Comparison of ENCODE assay signal across 15 mouse cellular contexts in the genomic region with DNA sequence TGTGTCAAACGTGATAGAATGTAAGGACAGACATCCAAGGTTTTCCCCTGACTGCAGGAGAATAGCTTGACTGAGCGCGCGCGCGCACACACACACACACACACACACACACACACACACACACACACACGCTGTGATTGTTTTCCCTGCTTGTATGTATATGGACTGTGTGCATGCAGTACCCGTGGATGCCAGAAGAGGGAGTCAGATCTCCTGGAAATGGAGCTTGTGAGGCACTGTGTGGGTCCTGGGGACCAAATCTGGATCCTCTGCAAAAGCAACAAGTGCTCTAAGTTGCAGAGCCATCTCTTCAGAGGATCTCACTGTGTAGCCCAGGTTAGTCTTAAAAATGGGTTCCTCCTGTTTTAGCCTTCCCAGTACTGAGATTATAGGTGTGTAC. TPM values are rescaled to one million over a fixed set of nuclear protein-coding genes. Genes with fewer than 3 reads are reported as not detected.
DNase-seq lines count a peak whose midpoint lies in the region; ATAC-seq and TF ChIP-seq lines count a peak whose summit lies in the region.
"Had no signal": no experiment of that assay in that cellular context is flagged by ENCODE, and none has a peak within 500 bp of the region (broad histone marks: within the 10 kb centered on the region; RNA-seq: fewer than 3 reads in every experiment).

No protein-coding gene starts in this region.

- H3K9ac ChIP-seq in forebrain, postnatal 0 days = no peak overlapping the region
- no peak overlapping the region for H3K9ac ChIP-seq in forebrain, embryonic 15.5 days (replicated peaks)
- no peak overlapping the region for H3K9ac ChIP-seq in lung, embryonic 14.5 days
- H3K9ac ChIP-seq: lung, embryonic 15.5 days; midbrain, embryonic 15.5 days had no signal

- TF ChIP-seq POLR2A in small intestine, adult 2 months (IDR thresholded peaks at IDR 0.05; ENCODE audit: low read depth, low read length) = no peak

- no peak overlapping the region for H3K4me2 ChIP-seq in forebrain, postnatal 0 days (ENCODE audit: low read depth)
- no peak overlapping the region for H3K4me2 ChIP-seq in forebrain, embryonic 15.5 days (replicated peaks)
- H3K4me2 ChIP-seq in lung, embryonic 14.5 days = no peak overlapping the region
- H3K4me2 ChIP-seq: lung, embryonic 15.5 days; midbrain, embryonic 15.5 days had no signal

- ATAC-seq in forebrain, postnatal 0 days = no peak
- ATAC-seq in forebrain, embryonic 15.5 days (replicated peaks) = no peak
- ATAC-seq in lung, embryonic 14.5 days (ENCODE audit: insufficient read depth) = no peak
- ATAC-seq: midbrain, embryonic 15.5 days had no signal

- no peak for DNase-seq in forebrain, postnatal 0 days
- DNase-seq in lung, embryonic 14.5 days = no peak
- DNase-seq in lung, postnatal 10 days = no peak
- peak; percentile 93 for DNase-seq in ZHBTc4 (ENCODE audit: low read depth, low spot score)
- no peak for DNase-seq in layer of hippocampus, adult 11-12 months (ENCODE audit: low spot score)
- DNase-seq in natural killer cell, adult 2 months (ENCODE audit: low spot score in 2 of 2) = no peak
- DNase-seq: cerebellum, adult 11 months; gastrocnemius, postnatal 14 days; right cerebral cortex, postnatal 25 days had no signal

- H3K27me3 ChIP-seq in forebrain, postnatal 0 days (ENCODE audit: insufficient read depth, low read length) = no peaks in the 10 kb centered on the region
- H3K27me3 ChIP-seq in forebrain, embryonic 15.5 days = no peaks in the 10 kb centered on the region
- no peaks in the 10 kb centered on the region for H3K27me3 ChIP-seq in lung, embryonic 14.5 days (ENCODE audit: insufficient read depth, low read length)
- no peaks in the 10 kb centered on the region for H3K27me3 ChIP-seq in small intestine, adult 2 months (ENCODE audit: control insufficient read depth, insufficient read depth, low read length)
- H3K27me3 ChIP-seq: lung, embryonic 15.5 days; midbrain, embryonic 15.5 days had no signal

- no peaks in the 10 kb centered on the region for H3K9me3 ChIP-seq in forebrain, postnatal 0 days (ENCODE audit: low read length)
- H3K9me3 ChIP-seq in forebrain, embryonic 15.5 days = no peaks in the 10 kb centered on the region
- no peaks in the 10 kb centered on the region for H3K9me3 ChIP-seq in lung, embryonic 14.5 days (ENCODE audit: low read depth, low read length)
- H3K9me3 ChIP-seq: lung, embryonic 15.5 days; midbrain, embryonic 15.5 days had no signal

- peak; percentile 42; the same call in 1 of the 2 replicates for TF ChIP-seq CTCF in forebrain, postnatal 0 days (IDR thresholded peaks at IDR 0.05; ENCODE audit: low read depth)
- peak; percentile 61 for TF ChIP-seq CTCF in lung, embryonic 14.5 days (IDR thresholded peaks at IDR 0.05; ENCODE audit: low read depth)
- TF ChIP-seq CTCF in small intestine, adult 2 months (IDR thresholded peaks at IDR 0.05; ENCODE audit: extremely low read depth, insufficient read length, insufficient replicate concordance, low read depth, low read length) = peak; percentile 29; the same call in 1 of the 2 replicates

- H3K27ac ChIP-seq in forebrain, postnatal 0 days (ENCODE audit: low read depth, low read length) = no peak overlapping the region
- H3K27ac ChIP-seq in forebrain, embryonic 15.5 days (replicated peaks) = no peak overlapping the region
- no peak overlapping the region for H3K27ac ChIP-seq in lung, embryonic 14.5 days (ENCODE audit: low read depth)
- H3K27ac ChIP-seq in small intestine, adult 2 months (ENCODE audit: insufficient read depth, low read depth, low read length) = no peak overlapping the region
- H3K27ac ChIP-seq: forebrain, embryonic 10.5 days; lung, embryonic 15.5 days; midbrain, embryonic 15.5 days had no signal

- WGBS in forebrain, postnatal 0 days = 86% methylated on average over 8 of the region's 8 CpGs
- 91% methylated on average over 7 of the region's 8 CpGs for WGBS in forebrain, embryonic 15.5 days
- 85% methylated on average over 8 of the region's 8 CpGs for WGBS in lung, embryonic 14.5 days
- 85% methylated on average over 8 of the region's 8 CpGs for WGBS in small intestine, adult 2 months

- no peak overlapping the region for H3K4me3 ChIP-seq in forebrain, postnatal 0 days (ENCODE audit: low read depth, low read length)
- no peak overlapping the region for H3K4me3 ChIP-seq in forebrain, embryonic 15.5 days
- H3K4me3 ChIP-seq in lung, embryonic 14.5 days (ENCODE audit: low read depth, low read length) = no peak overlapping the region
- H3K4me3 ChIP-seq in small intestine, adult 2 months (ENCODE audit: low read depth, low read length) = no peak overlapping the region
- H3K4me3 ChIP-seq: forebrain, embryonic 10.5 days; lung, embryonic 15.5 days; midbrain, embryonic 15.5 days had no signal

- no peaks in the 10 kb centered on the region for H3K4me1 ChIP-seq in forebrain, postnatal 0 days (ENCODE audit: insufficient read depth)
- H3K4me1 ChIP-seq in forebrain, embryonic 15.5 days = no peaks in the 10 kb centered on the region
- no peaks in the 10 kb centered on the region for H3K4me1 ChIP-seq in lung, embryonic 14.5 days (ENCODE audit: insufficient read depth)
- H3K4me1 ChIP-seq in small intestine, adult 2 months (ENCODE audit: control insufficient read depth, insufficient read depth, insufficient read length, low read length) = peaks cover 9% of the 10 kb centered on the region; the same call in 1 of the 2 replicates
- H3K4me1 ChIP-seq: forebrain, embryonic 10.5 days; lung, embryonic 15.5 days; midbrain, embryonic 15.5 days had no signal

- no peaks in the 10 kb centered on the region for H3K36me3 ChIP-seq in forebrain, postnatal 0 days (ENCODE audit: insufficient read depth)
- no peaks in the 10 kb centered on the region for H3K36me3 ChIP-seq in forebrain, embryonic 15.5 days
- H3K36me3 ChIP-seq in lung, embryonic 14.5 days (ENCODE audit: insufficient read depth) = no peaks in the 10 kb centered on the region
- H3K36me3 ChIP-seq in small intestine, adult 2 months (ENCODE audit: control insufficient read depth, insufficient read depth, low read length) = no peaks in the 10 kb centered on the region
- H3K36me3 ChIP-seq: forebrain, embryonic 10.5 days; lung, embryonic 15.5 days; midbrain, embryonic 15.5 days had no signal

RNA-seq across cellular contexts. Expression of a gene that starts 44.1 kb away (rescaled TPM):
- 109 and 122 TPM in 2 replicates for total RNA-seq in forebrain, postnatal 0 days (2014; rRNA removed)
- 20.9 and 22.1 TPM in 2 replicates for polyA plus RNA-seq in forebrain, postnatal 0 days (2015; fragmentation: Nextera tagmentation; extraction: Ambion mirVana)
- 25.3 and 26.4 TPM in 2 replicates for polyA plus RNA-seq in forebrain, embryonic 15.5 days (2015; fragmentation: Nextera tagmentation; extraction: Ambion mirVana)
- 8.2 and 11.2 TPM in 2 replicates for polyA plus RNA-seq in lung, embryonic 14.5 days (2014; fragmentation: Nextera tagmentation; extraction: Ambion mirVana)
- polyA plus RNA-seq in small intestine, adult 2 months (2012; rRNA removed) = 4.2 and 5.0 TPM in 2 replicates
- total RNA-seq: neutrophil, adult 5-6 weeks had no signal

RNA-seq across cellular contexts. Expression of a gene that starts 58.9 kb away (rescaled TPM):
- 14.6 and 15.3 TPM in 2 replicates for total RNA-seq in forebrain, postnatal 0 days (2014; rRNA removed)
- 16.2 and 21.9 TPM in 2 replicates for polyA plus RNA-seq in forebrain, postnatal 0 days (2015; fragmentation: Nextera tagmentation; extraction: Ambion mirVana)
- polyA plus RNA-seq in forebrain, embryonic 15.5 days (2015; fragmentation: Nextera tagmentation; extraction: Ambion mirVana) = 22.8 and 25.2 TPM in 2 replicates
- polyA plus RNA-seq in lung, embryonic 14.5 days (2014; fragmentation: Nextera tagmentation; extraction: Ambion mirVana) = 15.9 and 16.1 TPM in 2 replicates
- 0.89 and 2.2 TPM in 2 replicates for polyA plus RNA-seq in small intestine, adult 2 months (2012; rRNA removed)
